Mouse (Mus musculus) forelimb bud, embryonic 11.5 days (tissue): ENCODE measurements around the gene Rdh5.

Experiments used
- DNase-seq: peaks from one replicate; pipeline ENCODE4 v3.0.0-alpha.2; 2012; ENCODE audit warnings: low read depth, low spot score

Gene Rdh5

GRCm38 (mm10) chr10:128922822-128923012 is at the start of gene Rdh5:
Gene Rdh5 (minus strand): TSS chr10:128922888.
- no peak for DNase-seq

GRCm38 (mm10) chr10:128970740-128971250 is 48.1 kb upstream of the Rdh5 start:
- DNase-seq = no peak

- DNase-seq = no peak
These were observed 45.7 kb upstream of the Rdh5 start for GRCm38 (mm10) chr10:128968341-128968749.

GRCm38 (mm10) chr10:128965871-128966270 is 43.2 kb upstream of the Rdh5 start:
- no peak for DNase-seq

- DNase-seq = no peak
These were observed 42.3 kb upstream of the Rdh5 start for GRCm38 (mm10) chr10:128964961-128965360.

- DNase-seq = no peak
These were observed 38.2 kb upstream of the Rdh5 start, which contains the start of gene Mettl7b for GRCm38 (mm10) chr10:128960590-128961584. Gene Mettl7b (minus strand): TSS chr10:128960988.

- no peak for DNase-seq
These were observed 37.5 kb upstream of the Rdh5 start for GRCm38 (mm10) chr10:128960142-128960541.

- DNase-seq = no peak
These were observed 35.7 kb upstream of the Rdh5 start for GRCm38 (mm10) chr10:128958340-128958739.

- no peak for DNase-seq
These were observed 27.7 kb upstream of the Rdh5 start for GRCm38 (mm10) chr10:128950208-128950887.

- no peak for DNase-seq
These were observed 24.8 kb upstream of the Rdh5 start for GRCm38 (mm10) chr10:128947496-128947895.

GRCm38 (mm10) chr10:128945675-128946074 is 23.0 kb upstream of the Rdh5 start:
- DNase-seq = no peak

- no peak for DNase-seq
These were observed 17.9 kb upstream of the Rdh5 start for GRCm38 (mm10) chr10:128940475-128941061.

GRCm38 (mm10) chr10:128938974-128939373 is 16.3 kb upstream of the Rdh5 start:
- DNase-seq = no peak

GRCm38 (mm10) chr10:128938457-128938856 is 15.8 kb upstream of the Rdh5 start:
- no peak for DNase-seq

- no peak for DNase-seq
These were observed 15.2 kb upstream of the Rdh5 start for GRCm38 (mm10) chr10:128937756-128938390.

- DNase-seq = no peak
These were observed 13.2 kb upstream of the Rdh5 start for GRCm38 (mm10) chr10:128935826-128936440.

GRCm38 (mm10) chr10:128934997-128935787 is 12.5 kb upstream of the Rdh5 start:
- no peak for DNase-seq

GRCm38 (mm10) chr10:128933976-128934721 is 11.5 kb upstream of the Rdh5 start:
- no peak for DNase-seq

- no peak for DNase-seq
These were observed 10.9 kb upstream of the Rdh5 start, which contains the start of gene Itga7 for GRCm38 (mm10) chr10:128933574-128933973. Gene Itga7 (plus strand): TSS chr10:128933818.

GRCm38 (mm10) chr10:128931441-128931840 is 8.8 kb upstream of the Rdh5 start:
- no peak for DNase-seq
